Mouse (Mus musculus): ENCODE results near the gene Gm47283. TPM values are rescaled to one million over a fixed set of nuclear protein-coding genes. Genes with fewer than 3 reads are reported as not detected.
"Not testable (repeated sequence)": the region's sequence is repeated elsewhere in the genome, so short reads cannot be mapped to it uniquely, and the experiment has no call there.

Gm47283 gene
- polyA plus RNA-seq, 1 experiment from 2014 or later, result not detected

- Histone ChIP-seq H3K9me3 (ENCODE audit: control insufficient read depth, low read length) (peaks cover 64% of the 10 kb centered on the region), H3K4me2 (ENCODE audit: low read length) (no peak overlapping the region), H3K4me1 (ENCODE audit: control insufficient read depth in 2 of 2, insufficient read depth in 2 of 2, low read length in 2 of 2) (no peaks in the 10 kb centered on the region), H3K36me3 (ENCODE audit: control insufficient read depth, insufficient read depth, low read length) (peaks cover 52% of the 10 kb centered on the region), H3K27ac (replicated peaks in 1 of 2; ENCODE audit: control insufficient read depth in 1 of 2, insufficient read depth in 1 of 2, low read depth in 2 of 2, low read length in 2 of 2) (no peak overlapping the region), H3K27me3 (ENCODE audit: control insufficient read depth, insufficient read depth, low read length) (no peaks in the 10 kb centered on the region), H3K4me3 (ENCODE audit: control insufficient read depth in 1 of 2, insufficient read depth in 1 of 2, low read depth in 1 of 2, low read length in 2 of 2) (no peak overlapping the region), H3K9ac (ENCODE audit: low read length) (no peak overlapping the region)
- ATAC-seq (ENCODE audit: insufficient number of reproducible peaks, insufficient read depth, low FRiP score, low read depth), result no peak; the same call in 1 of the 2 replicates
- 52% methylated on average over 14 of the region's 14 CpGs for WGBS
Observed at GRCm38 (mm10) chrY:90740013-90740561, 44.5 kb upstream of the Gm47283 start.

- not testable (repeated sequence) for H3K4me1 ChIP-seq (ENCODE audit: control insufficient read depth in 2 of 2, insufficient read depth in 2 of 2, low read length in 2 of 2); H3K4me3 ChIP-seq (ENCODE audit: control insufficient read depth in 1 of 2, insufficient read depth in 1 of 2, low read depth in 1 of 2, low read length in 2 of 2); H3K9ac ChIP-seq (ENCODE audit: low read length); H3K27me3 ChIP-seq (ENCODE audit: control insufficient read depth, insufficient read depth, low read length); H3K27ac ChIP-seq (replicated peaks in 1 of 2; ENCODE audit: control insufficient read depth in 1 of 2, insufficient read depth in 1 of 2, low read depth in 2 of 2, low read length in 2 of 2); H3K4me2 ChIP-seq (ENCODE audit: low read length)
- ATAC-seq (ENCODE audit: insufficient number of reproducible peaks, insufficient read depth, low FRiP score, low read depth), result peak; percentile 47
- WGBS, result 80% methylated on average over 38 of the region's 38 CpGs
- Histone ChIP-seq H3K9me3 (ENCODE audit: control insufficient read depth, low read length) (peaks cover 67% of the 10 kb centered on the region), H3K36me3 (ENCODE audit: control insufficient read depth, insufficient read depth, low read length) (peaks cover 57% of the 10 kb centered on the region)
Observed at GRCm38 (mm10) chrY:90741006-90741405, 43.5 kb upstream of the Gm47283 start.

- peaks cover 67% of the 10 kb centered on the region for H3K9me3 ChIP-seq (ENCODE audit: control insufficient read depth, low read length)
- WGBS, result 85% methylated on average over 43 of the region's 43 CpGs
- H3K9ac ChIP-seq (ENCODE audit: low read length); H3K27me3 ChIP-seq (ENCODE audit: control insufficient read depth, insufficient read depth, low read length); H3K4me1 ChIP-seq (ENCODE audit: control insufficient read depth in 2 of 2, insufficient read depth in 2 of 2, low read length in 2 of 2); H3K27ac ChIP-seq (replicated peaks in 1 of 2; ENCODE audit: control insufficient read depth in 1 of 2, insufficient read depth in 1 of 2, low read depth in 2 of 2, low read length in 2 of 2); H3K4me3 ChIP-seq (ENCODE audit: control insufficient read depth in 1 of 2, insufficient read depth in 1 of 2, low read depth in 1 of 2, low read length in 2 of 2); H3K4me2 ChIP-seq (ENCODE audit: low read length): not testable (repeated sequence)
- peaks cover 57% of the 10 kb centered on the region for H3K36me3 ChIP-seq (ENCODE audit: control insufficient read depth, insufficient read depth, low read length)
- ATAC-seq (ENCODE audit: insufficient number of reproducible peaks, insufficient read depth, low FRiP score, low read depth), result peak; percentile 29
Observed at GRCm38 (mm10) chrY:90741452-90742260, 42.9 kb upstream of the Gm47283 start.

GRCm38 (mm10) chrY:90742261-90743052 lies 42.1 kb upstream of the Gm47283 start:
- H3K9ac ChIP-seq (ENCODE audit: low read length); H3K4me2 ChIP-seq (ENCODE audit: low read length); H3K4me3 ChIP-seq (ENCODE audit: control insufficient read depth in 1 of 2, insufficient read depth in 1 of 2, low read depth in 1 of 2, low read length in 2 of 2); H3K27ac ChIP-seq (replicated peaks in 1 of 2; ENCODE audit: control insufficient read depth in 1 of 2, insufficient read depth in 1 of 2, low read depth in 2 of 2, low read length in 2 of 2); H3K27me3 ChIP-seq (ENCODE audit: control insufficient read depth, insufficient read depth, low read length); H3K4me1 ChIP-seq (ENCODE audit: control insufficient read depth in 2 of 2, insufficient read depth in 2 of 2, low read length in 2 of 2); ATAC-seq (ENCODE audit: insufficient number of reproducible peaks, insufficient read depth, low FRiP score, low read depth): not testable (repeated sequence)
- peaks cover 65% of the 10 kb centered on the region for H3K9me3 ChIP-seq (ENCODE audit: control insufficient read depth, low read length)
- peaks cover 55% of the 10 kb centered on the region for H3K36me3 ChIP-seq (ENCODE audit: control insufficient read depth, insufficient read depth, low read length)
- 88% methylated on average over 49 of the region's 49 CpGs for WGBS

- not testable (repeated sequence) for H3K27ac ChIP-seq (replicated peaks in 1 of 2; ENCODE audit: control insufficient read depth in 1 of 2, insufficient read depth in 1 of 2, low read depth in 2 of 2, low read length in 2 of 2); H3K4me3 ChIP-seq (ENCODE audit: control insufficient read depth in 1 of 2, insufficient read depth in 1 of 2, low read depth in 1 of 2, low read length in 2 of 2); H3K4me1 ChIP-seq (ENCODE audit: control insufficient read depth in 2 of 2, insufficient read depth in 2 of 2, low read length in 2 of 2); H3K4me2 ChIP-seq (ENCODE audit: low read length); ATAC-seq (ENCODE audit: insufficient number of reproducible peaks, insufficient read depth, low FRiP score, low read depth); H3K27me3 ChIP-seq (ENCODE audit: control insufficient read depth, insufficient read depth, low read length); H3K9ac ChIP-seq (ENCODE audit: low read length)
- peaks cover 57% of the 10 kb centered on the region for H3K9me3 ChIP-seq (ENCODE audit: control insufficient read depth, low read length)
- 84% methylated on average over 46 of the region's 46 CpGs for WGBS
- H3K36me3 ChIP-seq (ENCODE audit: control insufficient read depth, insufficient read depth, low read length), result peaks cover 47% of the 10 kb centered on the region
Observed at GRCm38 (mm10) chrY:90743053-90743810, 41.3 kb upstream of the Gm47283 start.

GRCm38 (mm10) chrY:90743811-90744220 lies 40.7 kb upstream of the Gm47283 start:
- Histone ChIP-seq H3K9ac (ENCODE audit: low read length) (no peak overlapping the region), H3K27me3 (ENCODE audit: control insufficient read depth, insufficient read depth, low read length) (no peaks in the 10 kb centered on the region), H3K4me1 (ENCODE audit: control insufficient read depth in 2 of 2, insufficient read depth in 2 of 2, low read length in 2 of 2) (no peaks in the 10 kb centered on the region), H3K4me2 (ENCODE audit: low read length) (no peak overlapping the region), H3K27ac (replicated peaks in 1 of 2; ENCODE audit: control insufficient read depth in 1 of 2, insufficient read depth in 1 of 2, low read depth in 2 of 2, low read length in 2 of 2) (no peak overlapping the region), H3K4me3 (ENCODE audit: control insufficient read depth in 1 of 2, insufficient read depth in 1 of 2, low read depth in 1 of 2, low read length in 2 of 2) (no peak overlapping the region), H3K36me3 (ENCODE audit: control insufficient read depth, insufficient read depth, low read length) (peaks cover 41% of the 10 kb centered on the region), H3K9me3 (ENCODE audit: control insufficient read depth, low read length) (peaks cover 51% of the 10 kb centered on the region)
- WGBS, result 81% methylated on average over 21 of the region's 21 CpGs
- no peak for ATAC-seq (ENCODE audit: insufficient number of reproducible peaks, insufficient read depth, low FRiP score, low read depth)

- Histone ChIP-seq H3K9me3 (ENCODE audit: control insufficient read depth, low read length) (peaks cover 44% of the 10 kb centered on the region), H3K4me3 (ENCODE audit: control insufficient read depth in 1 of 2, insufficient read depth in 1 of 2, low read depth in 1 of 2, low read length in 2 of 2) (peak overlapping the region; percentile 3 to 16; a peak in 2 of 4 replicates), H3K4me2 (ENCODE audit: low read length) (0 out of 2 replicates have a peak overlapping the region, but pooled peaks have one; percentile 10), H3K36me3 (ENCODE audit: control insufficient read depth, insufficient read depth, low read length) (peaks cover 34% of the 10 kb centered on the region)
- 66% methylated on average over 50 of the region's 51 CpGs for WGBS
- not testable (repeated sequence) for H3K9ac ChIP-seq (ENCODE audit: low read length); H3K27me3 ChIP-seq (ENCODE audit: control insufficient read depth, insufficient read depth, low read length); H3K4me1 ChIP-seq (ENCODE audit: control insufficient read depth in 2 of 2, insufficient read depth in 2 of 2, low read length in 2 of 2); H3K27ac ChIP-seq (replicated peaks in 1 of 2; ENCODE audit: control insufficient read depth in 1 of 2, insufficient read depth in 1 of 2, low read depth in 2 of 2, low read length in 2 of 2)
- ATAC-seq (ENCODE audit: insufficient number of reproducible peaks, insufficient read depth, low FRiP score, low read depth), result peak; percentile 89
Observed at GRCm38 (mm10) chrY:90744381-90744981, 40.1 kb upstream of the Gm47283 start.
